Mouse (Mus musculus) A20 (cell line): ENCODE measurements around the gene Gnai3.

ENCODE experiments used
- DNase-seq: peaks from one replicate; pipeline ENCODE4 v3.0.0-alpha.2; 2011; ENCODE audit warnings: low read depth, low spot score

Gnai3 gene

GRCm38 (mm10) chr3:108084767-108085270, 61.1 kb downstream of the Gnai3 start:
- DNase-seq, result no peak

- DNase-seq, result no peak
These were observed 62.0 kb downstream of the Gnai3 start for GRCm38 (mm10) chr3:108083904-108084407.

GRCm38 (mm10) chr3:108083161-108083560, 62.8 kb downstream of the Gnai3 start:
- no peak for DNase-seq

GRCm38 (mm10) chr3:108082251-108082875, 63.6 kb downstream of the Gnai3 start:
- no peak for DNase-seq

GRCm38 (mm10) chr3:108081681-108082080, 64.3 kb downstream of the Gnai3 start:
- no peak for DNase-seq

GRCm38 (mm10) chr3:108076836-108077235, 69.1 kb downstream of the Gnai3 start:
- DNase-seq, result no peak

- no peak for DNase-seq
These were observed 72.9 kb downstream of the Gnai3 start for GRCm38 (mm10) chr3:108072983-108073569.

- DNase-seq, result peak; percentile 73
These were observed 75.4 kb downstream of the Gnai3 start for GRCm38 (mm10) chr3:108070295-108071293.

GRCm38 (mm10) chr3:108069231-108069870, 76.6 kb downstream of the Gnai3 start:
- no peak for DNase-seq

GRCm38 (mm10) chr3:108068826-108069225, 77.1 kb downstream of the Gnai3 start:
- no peak for DNase-seq

- DNase-seq, result no peak
These were observed 78.5 kb downstream of the Gnai3 start for GRCm38 (mm10) chr3:108067370-108067934.

GRCm38 (mm10) chr3:108065551-108065950, 80.4 kb downstream of the Gnai3 start:
- no peak for DNase-seq

- DNase-seq, result no peak
These were observed 81.3 kb downstream of the Gnai3 start for GRCm38 (mm10) chr3:108064672-108065071.

GRCm38 (mm10) chr3:108062648-108063047, 83.3 kb downstream of the Gnai3 start:
- no peak for DNase-seq

GRCm38 (mm10) chr3:108061420-108061819, 84.5 kb downstream of the Gnai3 start:
- DNase-seq, result peak; percentile 81
